Mouse (Mus musculus): ENCODE data around the gene Hoxc13. TPM values are rescaled to one million over a fixed set of nuclear protein-coding genes. Genes with fewer than 3 reads are reported as not detected.

Gene Hoxc13
- total RNA-seq, 2 experiments from 2014 or later = not detected

- no peak overlapping the region for H3K27ac ChIP-seq
- H3K4me3 ChIP-seq = no peak overlapping the region
- TF ChIP-seq CTCF (conservative IDR thresholded peaks at IDR 0.05) = no peak
- DNase-seq (ENCODE audit: low spot score in 2 of 2) = no peak
These were observed 41.6 kb downstream of the Hoxc13 start for GRCm38 (mm10) chr15:102962492-102962891.

DNA sequence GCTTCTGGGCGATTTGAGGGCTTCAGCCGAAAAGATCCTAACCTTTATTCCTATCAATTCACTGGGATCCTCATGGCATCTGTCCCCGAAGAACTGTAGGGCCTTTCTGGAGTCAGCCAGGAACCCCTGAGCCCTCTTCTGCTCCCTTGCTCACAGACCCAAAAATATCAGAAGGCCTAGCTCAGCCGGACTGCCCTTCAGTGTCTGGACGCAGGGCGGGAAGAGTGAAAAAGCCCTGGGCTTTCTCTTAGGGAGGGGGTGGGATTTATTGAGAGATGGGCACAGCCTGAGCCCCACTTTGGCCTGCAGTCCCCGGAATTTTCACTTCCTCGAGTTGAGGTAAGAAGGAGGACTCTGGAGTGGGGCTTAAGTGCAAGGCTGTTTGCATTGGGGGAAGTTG, 42.4 kb downstream of the Hoxc13 start:
- no peak for DNase-seq (ENCODE audit: low spot score in 2 of 2)
- H3K27ac ChIP-seq = no peak overlapping the region
- TF ChIP-seq CTCF (conservative IDR thresholded peaks at IDR 0.05) = no peak
- H3K4me3 ChIP-seq = no peak overlapping the region

- no peak for TF ChIP-seq CTCF (conservative IDR thresholded peaks at IDR 0.05)
These were observed 43.1 kb downstream of the Hoxc13 start for GRCm38 (mm10) chr15:102963671-102964640.

GRCm38 (mm10) chr15:102965003-102965891, 44.3 kb downstream of the Hoxc13 start:
- no peak for DNase-seq (ENCODE audit: low spot score in 2 of 2)
- no peak overlapping the region for H3K27ac ChIP-seq
- TF ChIP-seq CTCF (conservative IDR thresholded peaks at IDR 0.05) = no peak
- H3K4me3 ChIP-seq = no peak overlapping the region

More at GRCm38 (mm10) chr15:102963671-102964640, 43.1 kb downstream of the Hoxc13 start:
- Histone ChIP-seq H3K27ac (no peak overlapping the region), H3K4me3 (no peak overlapping the region)
- DNase-seq (ENCODE audit: low spot score in 2 of 2) = no peak

GRCm38 (mm10) chr15:102965892-102966775, 45.2 kb downstream of the Hoxc13 start:
- TF ChIP-seq CTCF (conservative IDR thresholded peaks at IDR 0.05) = peak; percentile 64
- no peak overlapping the region for H3K4me3 ChIP-seq
- no peak for DNase-seq (ENCODE audit: low spot score in 2 of 2)
- H3K27ac ChIP-seq = no peak overlapping the region

DNA sequence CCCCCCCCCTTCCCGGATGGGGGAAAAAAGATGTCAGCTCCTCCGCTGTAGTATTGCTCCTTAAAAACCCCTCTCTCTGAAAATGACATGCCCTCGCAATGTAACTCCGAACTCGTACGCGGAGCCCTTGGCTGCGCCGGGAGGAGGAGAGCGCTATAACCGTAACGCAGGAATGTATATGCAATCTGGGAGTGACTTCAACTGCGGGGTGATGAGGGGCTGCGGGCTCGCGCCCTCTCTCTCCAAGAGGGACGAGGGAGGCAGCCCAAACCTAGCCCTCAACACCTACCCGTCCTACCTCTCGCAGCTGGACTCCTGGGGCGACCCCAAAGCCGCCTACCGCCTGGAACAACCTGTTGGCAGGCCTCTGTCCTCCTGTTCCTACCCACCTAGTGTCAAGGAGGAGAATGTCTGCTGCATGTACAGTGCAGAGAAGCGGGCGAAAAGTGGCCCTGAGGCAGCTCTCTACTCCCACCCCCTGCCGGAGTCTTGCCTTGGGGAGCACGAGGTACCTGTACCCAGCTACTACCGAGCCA, 45.9 kb downstream of the Hoxc13 start, which contains the start of gene Hoxc10:
Gene Hoxc10 (plus strand): TSS at position 21 of the 536 bp plus-strand sequence.
- Histone ChIP-seq H3K27ac (no peak within 1 kb of the TSS), H3K4me3 (no peak within 1 kb of the TSS)
- TF ChIP-seq CTCF (conservative IDR thresholded peaks at IDR 0.05) = no peak
- no peak for DNase-seq (ENCODE audit: low spot score in 2 of 2)

DNA sequence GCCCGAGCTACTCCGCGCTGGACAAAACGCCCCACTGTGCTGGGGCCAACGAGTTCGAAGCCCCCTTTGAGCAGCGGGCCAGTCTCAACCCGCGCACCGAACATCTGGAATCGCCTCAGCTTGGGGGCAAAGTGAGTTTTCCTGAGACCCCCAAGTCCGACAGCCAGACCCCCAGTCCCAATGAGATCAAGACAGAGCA, 46.3 kb downstream of the Hoxc13 start, which contains the start of gene Hoxc5:
Gene Hoxc5 (plus strand): TSS at position 132 of the 199 bp plus-strand sequence.
- Histone ChIP-seq H3K4me3 (no peak within 1 kb of the TSS), H3K27ac (no peak within 1 kb of the TSS)
- no peak for DNase-seq (ENCODE audit: low spot score in 2 of 2)
- no peak for TF ChIP-seq CTCF (conservative IDR thresholded peaks at IDR 0.05)

GRCm38 (mm10) chr15:102967511-102968397, 46.9 kb downstream of the Hoxc13 start:
- DNase-seq (ENCODE audit: low spot score in 2 of 2) = no peak
- no peak overlapping the region for H3K4me3 ChIP-seq
- H3K27ac ChIP-seq = no peak overlapping the region
- no peak for TF ChIP-seq CTCF (conservative IDR thresholded peaks at IDR 0.05)

DNA sequence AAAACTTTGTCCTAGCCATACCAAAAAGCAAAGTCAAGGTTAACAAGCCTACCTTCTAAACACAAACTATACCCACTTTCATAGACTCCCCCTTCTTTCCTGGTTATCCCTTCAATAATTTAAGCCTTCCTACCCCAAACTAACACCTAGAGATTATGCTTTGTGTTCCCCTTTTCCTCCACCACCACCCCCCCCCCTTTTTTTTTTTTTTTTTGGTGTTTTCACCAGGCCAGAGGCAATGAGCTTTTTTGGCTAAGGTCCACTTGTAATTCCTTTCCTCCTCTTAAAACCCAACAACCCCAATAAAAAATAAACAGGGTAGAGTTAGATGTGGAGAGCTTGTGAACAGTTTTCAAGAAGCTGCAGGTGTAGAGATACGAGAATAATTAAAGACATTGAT, 48.4 kb downstream of the Hoxc13 start:
- no peak for DNase-seq (ENCODE audit: low spot score in 2 of 2)
- Histone ChIP-seq H3K27ac (no peak overlapping the region), H3K4me3 (no peak overlapping the region)
- TF ChIP-seq CTCF (conservative IDR thresholded peaks at IDR 0.05) = no peak

DNA sequence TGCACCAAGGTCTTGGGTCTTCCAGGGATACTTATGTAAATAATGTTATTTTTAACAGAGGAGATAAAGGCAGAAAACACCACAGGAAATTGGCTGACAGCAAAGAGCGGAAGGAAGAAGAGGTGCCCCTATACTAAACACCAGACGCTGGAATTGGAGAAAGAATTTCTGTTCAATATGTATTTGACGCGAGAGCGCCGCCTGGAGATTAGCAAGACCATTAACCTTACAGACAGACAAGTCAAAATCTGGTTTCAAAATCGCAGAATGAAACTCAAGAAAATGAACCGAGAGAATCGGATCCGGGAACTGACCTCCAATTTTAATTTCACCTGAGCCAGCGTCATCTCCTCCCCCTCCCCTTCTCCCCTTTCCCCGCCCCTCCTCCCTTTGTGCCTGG, 49.8 kb downstream of the Hoxc13 start:
- peak; percentile 74 for TF ChIP-seq CTCF (conservative IDR thresholded peaks at IDR 0.05)
- no peak overlapping the region for H3K27ac ChIP-seq
- peak; percentile 22 to 26 for DNase-seq (ENCODE audit: low spot score in 2 of 2)
- H3K4me3 ChIP-seq = no peak overlapping the region

GRCm38 (mm10) chr15:102972254-102972653, 51.4 kb downstream of the Hoxc13 start:
- no peak for TF ChIP-seq CTCF (conservative IDR thresholded peaks at IDR 0.05)
- H3K4me3 ChIP-seq = no peak overlapping the region
- DNase-seq (ENCODE audit: low spot score in 2 of 2) = no peak
- no peak overlapping the region for H3K27ac ChIP-seq

All from layer of hippocampus, adult 2 months (tissue).